Mouse (Mus musculus) mature B cell (primary cell): ENCODE results near the gene Hrh3.

Source experiments
- in situ Hi-C: fragments of 300-500 bp; cut with MboI; formaldehyde crosslinking; loops from 2 replicates; pipeline ENCODE4 v1.14.3; 2019

Hrh3 gene

DNA sequence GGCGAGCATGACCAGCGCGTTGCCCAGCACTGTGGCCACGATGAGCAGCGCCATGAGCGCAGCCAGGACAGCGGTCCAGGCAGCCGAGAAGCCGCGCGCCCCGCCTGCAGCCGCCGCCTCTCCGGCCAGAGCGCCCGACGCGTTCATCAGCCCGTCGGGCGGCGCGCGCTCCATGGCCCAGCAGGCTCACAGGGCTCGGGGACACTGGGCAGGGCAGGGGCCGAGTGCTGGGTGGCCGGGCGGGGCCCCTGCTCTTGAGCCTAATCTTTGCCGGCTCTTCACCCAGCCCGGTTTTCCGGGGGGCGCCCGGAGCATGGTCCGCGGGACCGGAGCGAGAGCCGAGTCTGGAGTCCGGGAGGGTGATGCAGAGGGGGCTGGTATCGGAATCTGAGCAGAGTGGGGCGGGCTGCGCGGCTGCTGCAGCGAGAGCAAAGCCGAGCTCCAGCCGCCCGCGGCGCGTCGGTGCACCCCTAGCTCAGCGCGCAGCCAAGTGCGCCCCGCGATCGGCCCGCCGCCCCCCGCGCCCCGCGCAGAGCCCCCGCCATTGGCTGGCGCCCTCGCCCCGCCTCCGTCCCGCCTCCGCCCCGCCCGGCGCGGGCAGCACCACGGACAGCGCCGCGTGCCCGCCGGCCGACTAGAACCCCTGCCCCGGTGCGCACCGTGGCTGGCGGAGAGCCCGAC, at the start of gene Hrh3:
Gene Hrh3 (minus strand): TSS at position 511 of the 681 bp plus-strand sequence.
- in situ Hi-C loops, result no loop called here

DNA sequence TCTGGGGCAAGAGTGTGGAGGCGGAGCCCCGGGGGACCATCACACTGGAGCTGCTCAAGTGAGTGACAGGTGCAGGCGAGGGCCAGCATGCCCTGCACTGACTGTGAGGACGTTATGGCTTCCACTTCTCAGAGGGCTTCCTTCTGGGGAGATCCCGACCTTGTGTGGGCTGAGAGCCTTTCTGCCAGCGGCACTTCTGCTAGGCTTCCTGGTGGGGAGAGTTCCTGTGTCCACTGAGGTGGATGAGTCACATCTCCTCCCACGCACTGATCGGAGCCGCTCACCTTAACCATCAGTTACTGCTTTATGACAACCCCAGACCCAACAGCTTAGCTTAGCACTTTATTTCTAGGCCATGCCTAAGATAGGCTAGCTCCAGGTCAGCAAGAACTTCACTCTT, 44.3 kb upstream of the Hrh3 start:
- in situ Hi-C loops, result no loop called here

DNA sequence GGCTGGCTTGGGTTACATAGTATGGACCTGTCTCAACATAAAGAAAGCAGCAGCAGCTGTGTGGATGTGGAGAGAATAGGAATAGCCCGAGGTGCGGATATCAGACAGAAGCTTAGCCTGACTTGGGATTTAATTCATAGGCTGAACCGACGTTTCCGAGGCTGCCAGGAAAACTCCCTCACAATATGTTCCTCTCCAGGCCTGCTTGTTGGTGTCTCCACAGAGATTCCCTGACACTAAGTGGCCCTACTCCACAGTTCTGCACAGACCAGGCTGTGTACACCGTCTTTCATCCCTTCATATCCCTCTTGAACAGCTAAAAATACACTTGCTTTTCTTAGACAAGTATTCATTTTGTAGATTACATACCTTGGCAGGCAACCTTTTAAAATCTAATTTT, 43.1 kb upstream of the Hrh3 start:
- in situ Hi-C loops, result no loop called here

DNA sequence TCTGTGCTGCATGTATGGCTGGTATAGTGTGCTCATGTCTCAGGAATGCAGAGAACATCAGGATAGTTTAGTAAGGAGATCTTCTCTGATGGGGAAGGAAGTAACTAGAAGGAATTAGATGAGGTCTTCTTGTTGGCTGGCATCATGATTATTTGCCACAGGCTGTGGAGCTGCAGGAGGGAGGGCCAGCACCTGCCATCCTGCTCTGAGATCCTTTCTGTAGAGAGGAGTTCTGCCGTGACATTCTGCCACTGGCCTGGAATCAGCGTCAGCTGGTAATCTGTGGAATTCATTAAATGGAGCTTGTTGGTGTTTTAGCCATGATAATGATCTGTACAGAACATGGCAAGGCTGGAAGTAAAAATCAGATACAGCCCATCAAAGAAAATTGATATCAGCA, 41.8 kb upstream of the Hrh3 start:
- in situ Hi-C loops, result no loop called here

DNA sequence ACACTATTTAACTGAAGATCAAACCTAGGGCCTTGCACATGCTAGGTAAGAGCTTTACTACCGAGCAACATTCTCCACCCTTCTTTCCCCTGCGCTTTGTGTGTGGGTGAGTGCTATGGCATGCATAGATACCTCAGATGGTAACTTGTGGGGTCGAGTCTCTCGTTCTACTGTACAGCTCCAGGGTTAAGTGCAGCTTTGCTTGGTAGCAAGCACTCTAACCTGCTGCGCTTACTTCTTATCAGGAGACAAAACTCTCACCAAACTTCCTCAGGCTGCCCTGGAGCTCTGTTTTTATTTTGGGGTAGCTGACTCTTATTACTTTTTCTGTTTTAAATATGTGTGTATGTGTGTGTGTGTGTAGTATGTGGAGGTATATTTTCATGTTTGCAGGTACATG, 31.1 kb upstream of the Hrh3 start:
- in situ Hi-C loops, result no loop called here

DNA sequence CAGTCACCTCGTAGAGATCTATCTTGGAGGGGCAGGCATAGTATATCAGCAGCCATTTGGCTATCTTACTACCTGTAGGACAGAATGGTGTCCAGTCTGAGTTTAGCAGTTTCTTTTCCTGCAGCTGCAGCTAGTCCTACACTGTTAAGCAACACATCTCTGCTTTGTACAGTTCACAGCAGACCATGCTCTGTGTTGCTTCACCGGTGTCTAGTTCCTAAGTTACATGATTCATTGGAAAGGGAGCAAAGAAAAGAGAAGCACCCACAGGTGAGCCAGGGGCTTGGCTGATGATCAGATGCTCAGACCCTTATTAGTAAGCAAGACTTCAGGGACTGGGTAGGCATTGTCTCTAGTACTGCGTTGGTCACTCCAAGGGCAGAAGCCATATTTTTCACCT, 29.6 kb upstream of the Hrh3 start:
- in situ Hi-C loops, result no loop called here

DNA sequence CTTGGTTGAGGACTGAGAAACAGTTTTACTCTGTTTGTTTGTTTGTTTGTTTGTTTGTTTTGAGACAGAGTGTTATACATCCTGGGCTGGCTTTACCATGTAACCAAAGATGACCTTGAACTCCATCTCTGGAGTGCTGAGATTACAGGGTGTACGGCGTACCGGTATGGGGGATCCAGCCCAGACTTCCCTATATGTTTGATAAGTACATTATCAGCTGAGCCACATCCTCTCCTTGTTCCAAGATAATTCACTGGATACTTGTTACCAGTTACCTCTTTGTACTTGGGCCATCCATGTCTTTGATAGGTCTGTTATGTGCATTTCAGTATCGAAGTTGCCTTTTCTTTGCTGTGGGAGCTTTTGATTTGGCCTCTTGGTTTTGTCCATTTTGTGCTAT, 28.9 kb upstream of the Hrh3 start:
- in situ Hi-C loops, result no loop called here

DNA sequence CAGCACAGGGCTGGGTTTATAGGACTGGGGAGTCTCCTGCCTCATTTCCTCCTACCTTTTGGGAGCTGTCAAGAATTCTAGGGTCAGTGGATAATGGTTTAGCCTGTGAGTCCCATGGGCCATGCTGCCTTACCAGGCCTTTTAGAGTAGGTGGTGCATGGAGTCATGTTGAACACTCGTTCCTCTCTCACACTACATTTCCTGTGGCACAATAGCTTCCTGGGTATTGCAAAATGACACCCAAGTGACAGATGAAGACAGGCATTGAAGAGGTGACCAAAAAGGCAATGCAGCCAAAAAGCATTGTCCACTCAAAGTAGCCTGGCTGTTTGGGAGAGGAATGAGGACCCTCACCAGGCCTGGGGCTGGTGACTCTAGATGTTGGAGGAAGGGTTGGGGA, 23.4 kb upstream of the Hrh3 start:
- in situ Hi-C loops, result no loop called here

DNA sequence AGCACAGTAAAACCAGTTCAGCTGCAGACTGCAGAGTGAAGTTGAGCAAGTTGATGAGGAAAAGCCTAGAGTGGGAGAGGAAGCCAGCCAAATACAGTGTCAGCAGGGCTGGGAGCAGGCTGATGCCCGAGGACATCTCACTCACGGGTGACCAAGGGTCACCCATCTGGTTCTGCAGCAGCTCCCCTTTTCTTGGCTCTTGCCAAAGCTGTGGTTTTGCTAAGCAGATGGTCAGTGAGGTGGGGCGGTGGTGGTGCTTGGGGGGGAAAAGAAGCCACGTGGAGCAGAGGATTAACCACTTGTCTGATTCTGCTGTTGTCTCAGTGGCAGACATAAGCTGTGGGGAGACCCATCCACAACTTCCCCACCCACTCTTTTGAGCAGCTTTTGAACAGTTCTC, 21.9 kb upstream of the Hrh3 start:
- in situ Hi-C loops, result no loop called here

DNA sequence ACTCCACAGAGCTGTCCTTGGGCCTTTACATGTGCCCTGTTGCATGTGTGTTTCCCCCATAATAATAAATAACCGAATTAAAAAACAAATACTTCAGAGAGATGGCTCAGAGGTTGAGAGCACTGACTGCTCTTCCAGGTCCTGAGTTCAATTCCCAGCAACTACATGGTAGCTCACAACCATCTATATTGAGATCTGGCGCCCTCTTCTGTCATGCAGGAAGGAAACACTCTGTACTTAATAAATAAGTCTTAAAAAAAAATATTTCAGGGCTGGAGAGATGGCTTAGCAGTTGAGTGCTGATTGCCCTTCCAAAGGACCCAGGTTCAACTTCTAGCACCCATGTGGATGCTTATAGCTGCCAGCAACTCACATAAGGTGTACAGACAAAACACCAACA, 19.9 kb upstream of the Hrh3 start:
- in situ Hi-C loops, result no loop called here

DNA sequence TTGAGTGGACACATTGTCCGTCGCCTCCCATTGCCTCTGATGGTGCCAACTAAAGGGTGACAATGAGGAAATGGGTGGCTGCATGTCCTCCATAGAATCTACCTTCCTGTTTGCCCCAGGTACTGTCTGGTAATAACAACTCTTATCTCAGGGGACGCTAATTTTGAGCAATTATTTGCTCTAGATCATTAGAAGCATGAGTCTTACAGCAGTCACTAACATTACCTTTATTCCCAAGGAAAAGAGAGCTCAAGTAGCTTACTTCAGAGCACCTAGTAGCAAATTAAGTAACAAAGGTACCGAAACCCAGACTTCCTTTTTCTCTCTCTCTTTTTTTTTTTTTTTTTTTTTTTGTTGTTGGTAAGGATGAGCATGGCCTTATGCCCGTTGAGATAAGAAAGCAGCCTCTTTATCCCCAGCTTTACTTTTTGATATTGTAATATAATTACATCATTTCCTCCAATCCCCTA, 16.0 kb upstream of the Hrh3 start:
- in situ Hi-C loops, result no loop called here

DNA sequence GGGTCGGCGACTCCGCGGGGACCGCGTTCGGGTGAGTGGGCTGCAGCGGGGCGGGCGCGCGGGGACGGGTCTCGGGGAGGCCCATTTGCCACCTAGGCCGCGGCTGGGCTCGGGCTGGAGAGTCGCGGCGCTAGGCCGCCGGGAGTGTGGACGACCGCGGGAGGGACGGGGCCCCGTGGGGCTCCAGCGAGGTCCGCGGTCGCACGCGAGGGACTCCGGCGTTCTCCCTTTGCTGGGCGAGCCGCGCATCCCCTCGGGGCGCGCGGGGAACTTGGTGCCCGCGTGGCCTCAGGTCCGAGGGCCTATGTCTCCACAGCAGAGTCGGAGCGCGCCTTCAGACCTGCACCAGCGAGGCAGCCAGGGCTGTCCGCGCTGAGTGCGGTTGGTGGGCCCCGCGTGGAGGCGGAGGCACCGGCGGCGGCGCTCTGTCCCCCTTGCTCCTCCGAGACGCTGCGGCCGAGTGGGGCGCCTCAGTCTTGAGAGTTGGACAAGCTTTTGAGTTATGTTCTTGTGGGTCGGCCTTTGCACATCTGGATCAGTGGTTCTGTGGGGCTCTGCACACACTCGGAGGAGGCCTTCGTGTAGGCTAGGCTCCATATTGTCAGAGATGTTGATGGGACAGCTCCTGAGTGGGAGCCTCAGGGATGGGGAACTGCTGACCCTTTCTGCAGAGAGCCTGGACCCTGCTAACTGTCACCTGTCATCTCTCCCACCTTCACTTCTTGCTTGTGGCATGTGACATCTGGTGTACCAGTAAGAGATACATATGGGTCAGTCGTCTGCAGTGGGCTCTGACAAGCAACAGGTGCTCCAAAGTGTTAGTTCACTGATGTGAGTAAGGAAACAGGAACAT, 15.4 kb upstream of the Hrh3 start:
- in situ Hi-C loops, result no loop called here

DNA sequence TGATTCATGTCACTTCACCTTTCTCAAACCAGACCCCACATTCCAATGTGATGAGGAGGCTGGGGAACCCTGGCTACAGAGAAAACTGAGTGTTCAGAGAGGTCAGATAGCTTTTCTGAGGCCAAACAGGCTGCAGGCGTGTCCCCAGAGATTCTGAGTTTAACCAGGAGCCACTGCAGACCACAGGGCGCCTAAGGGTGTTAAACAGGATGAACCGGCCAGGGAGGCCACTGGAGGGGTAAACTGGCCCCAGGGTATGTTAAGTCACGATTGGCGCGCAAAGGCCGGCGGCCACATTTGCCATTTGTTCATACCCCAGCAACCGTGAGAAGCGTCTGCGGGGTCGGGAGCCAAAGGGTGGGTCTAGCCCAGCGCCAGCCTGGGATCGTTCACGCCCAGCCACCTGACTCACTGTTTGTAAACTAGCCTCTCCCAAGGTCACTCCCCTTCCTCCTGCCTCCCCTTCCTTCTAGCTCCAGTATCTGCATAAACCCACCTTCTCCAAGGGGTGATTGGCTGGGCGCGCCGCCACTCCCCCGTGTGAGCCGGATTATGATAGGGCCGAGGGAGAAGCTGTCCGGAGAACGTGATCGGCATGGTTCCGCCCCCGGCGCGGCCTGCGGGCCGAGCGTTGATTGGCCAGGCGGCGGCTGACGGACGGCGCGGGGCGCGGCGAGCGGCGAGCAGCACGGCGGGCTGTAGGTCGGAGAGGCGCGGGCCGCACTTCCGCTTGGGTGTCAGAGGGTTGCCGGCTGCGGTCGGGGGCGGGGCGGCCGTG, 14.6 kb upstream of the Hrh3 start, which contains the start of gene Osbpl2:
Gene Osbpl2 (plus strand): TSS at position 646 of the 778 bp plus-strand sequence.
- in situ Hi-C loops, result no loop called here

DNA sequence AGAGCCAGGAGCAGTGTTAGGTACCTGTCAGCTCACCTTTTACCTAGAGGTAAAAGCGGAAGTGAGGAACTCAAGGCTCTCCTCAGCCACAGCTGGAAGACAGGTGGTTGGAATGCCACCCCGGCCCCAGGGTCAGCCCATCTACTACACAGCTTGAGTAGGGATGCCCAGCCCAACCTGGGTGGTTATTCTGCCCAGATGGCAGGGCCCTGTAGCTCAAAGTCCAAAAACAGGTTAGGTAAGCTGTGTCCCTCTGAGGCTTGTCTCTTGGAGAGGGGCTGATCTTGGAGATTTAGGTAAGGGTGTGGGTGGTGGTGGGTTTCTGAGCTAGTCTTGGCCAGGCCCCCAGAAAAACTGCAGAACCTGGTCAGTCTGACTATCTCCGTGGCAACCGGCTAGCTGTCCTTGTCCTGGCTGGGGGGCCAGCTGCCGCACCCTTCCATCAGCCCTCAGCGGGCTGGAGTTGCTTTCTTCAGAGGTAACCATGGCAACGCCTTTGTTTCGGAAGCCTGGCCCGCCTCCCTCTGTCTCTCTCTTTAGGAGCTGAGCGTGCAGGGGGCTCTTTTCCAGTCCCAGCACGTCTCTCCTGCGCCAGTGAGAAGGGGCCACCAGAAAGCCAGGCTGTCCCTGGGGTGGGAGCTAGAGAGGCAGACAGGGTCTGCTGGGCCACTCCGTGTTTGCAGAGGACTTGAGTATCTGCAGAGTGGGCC, 13.4 kb upstream of the Hrh3 start:
- in situ Hi-C loops, result no loop called here

DNA sequence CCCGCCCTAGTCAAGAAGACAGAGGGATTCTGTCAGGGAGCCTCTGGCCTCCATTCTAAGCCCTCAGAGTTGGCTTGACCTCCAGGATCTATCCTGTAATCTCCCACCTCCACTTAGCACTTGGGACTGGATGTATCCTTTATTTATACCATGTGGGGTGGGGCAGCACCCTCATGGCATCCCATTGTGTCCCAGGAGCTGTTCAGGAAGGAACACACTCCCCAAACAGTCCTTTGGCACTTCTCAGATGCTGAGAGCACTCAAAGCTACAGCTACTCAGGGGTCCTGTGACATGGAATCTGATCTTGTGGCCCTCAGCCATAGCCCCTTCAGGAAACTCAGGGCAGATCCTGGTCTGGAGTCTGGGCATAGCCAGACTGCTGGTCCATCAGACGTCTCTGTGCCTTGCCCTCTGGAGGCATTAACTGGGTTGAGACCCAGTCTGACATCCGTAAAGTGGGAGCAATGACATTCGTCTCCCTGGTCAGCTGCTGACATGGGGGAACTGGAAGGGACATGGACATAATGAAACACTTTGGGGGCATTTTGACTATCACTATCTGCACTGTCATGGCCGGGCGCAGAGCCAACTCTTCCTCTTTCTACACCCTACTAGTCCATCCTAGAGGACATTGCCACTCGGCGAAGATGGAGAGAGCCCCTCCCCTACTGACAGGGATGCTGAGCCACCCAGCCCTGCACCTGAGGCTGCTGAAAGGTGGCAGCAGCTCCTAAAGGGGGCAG, 12.6 kb upstream of the Hrh3 start:
- in situ Hi-C loops, result no loop called here

DNA sequence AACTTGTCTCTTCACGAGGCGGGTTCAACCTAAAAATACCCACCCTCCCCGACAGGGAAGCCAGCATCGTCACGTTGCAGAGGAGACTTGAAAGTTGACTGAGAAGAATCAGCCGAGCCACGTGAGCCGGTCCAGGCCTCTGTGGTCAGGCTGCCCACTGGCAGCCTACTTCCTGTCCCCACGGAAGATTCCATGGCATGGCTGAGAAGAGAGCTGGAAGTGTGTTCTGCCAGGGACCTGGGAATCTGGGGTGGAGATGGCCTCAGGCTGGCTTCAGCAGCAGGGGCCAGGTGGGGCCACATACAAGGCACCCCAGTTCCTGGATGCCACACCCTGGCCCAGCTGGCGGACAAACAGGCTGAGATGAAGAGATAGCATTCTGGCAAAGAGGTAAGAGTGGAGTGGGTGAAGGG, 11.8 kb upstream of the Hrh3 start:
- in situ Hi-C loops, result no loop called here

DNA sequence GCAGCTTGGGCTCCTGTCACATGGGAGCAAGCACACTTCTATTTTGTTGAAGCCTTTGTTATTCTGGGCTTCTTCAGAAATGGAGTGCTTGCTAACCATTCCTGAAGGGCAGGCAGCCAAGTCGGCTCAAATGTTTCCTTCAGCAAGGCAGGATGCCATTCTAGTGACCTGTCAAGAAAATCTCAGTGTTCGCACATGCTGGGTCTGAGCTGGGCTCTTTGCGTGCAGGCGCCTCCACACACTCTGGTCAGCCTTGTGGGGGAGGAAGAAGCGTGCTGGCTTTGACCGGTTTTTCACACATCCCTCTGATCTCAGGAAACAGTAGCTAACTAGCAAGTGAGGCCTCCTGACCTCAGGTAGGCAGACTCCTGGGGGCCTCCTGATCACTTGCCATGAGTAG, 11.0 kb upstream of the Hrh3 start:
- in situ Hi-C loops, result no loop called here

DNA sequence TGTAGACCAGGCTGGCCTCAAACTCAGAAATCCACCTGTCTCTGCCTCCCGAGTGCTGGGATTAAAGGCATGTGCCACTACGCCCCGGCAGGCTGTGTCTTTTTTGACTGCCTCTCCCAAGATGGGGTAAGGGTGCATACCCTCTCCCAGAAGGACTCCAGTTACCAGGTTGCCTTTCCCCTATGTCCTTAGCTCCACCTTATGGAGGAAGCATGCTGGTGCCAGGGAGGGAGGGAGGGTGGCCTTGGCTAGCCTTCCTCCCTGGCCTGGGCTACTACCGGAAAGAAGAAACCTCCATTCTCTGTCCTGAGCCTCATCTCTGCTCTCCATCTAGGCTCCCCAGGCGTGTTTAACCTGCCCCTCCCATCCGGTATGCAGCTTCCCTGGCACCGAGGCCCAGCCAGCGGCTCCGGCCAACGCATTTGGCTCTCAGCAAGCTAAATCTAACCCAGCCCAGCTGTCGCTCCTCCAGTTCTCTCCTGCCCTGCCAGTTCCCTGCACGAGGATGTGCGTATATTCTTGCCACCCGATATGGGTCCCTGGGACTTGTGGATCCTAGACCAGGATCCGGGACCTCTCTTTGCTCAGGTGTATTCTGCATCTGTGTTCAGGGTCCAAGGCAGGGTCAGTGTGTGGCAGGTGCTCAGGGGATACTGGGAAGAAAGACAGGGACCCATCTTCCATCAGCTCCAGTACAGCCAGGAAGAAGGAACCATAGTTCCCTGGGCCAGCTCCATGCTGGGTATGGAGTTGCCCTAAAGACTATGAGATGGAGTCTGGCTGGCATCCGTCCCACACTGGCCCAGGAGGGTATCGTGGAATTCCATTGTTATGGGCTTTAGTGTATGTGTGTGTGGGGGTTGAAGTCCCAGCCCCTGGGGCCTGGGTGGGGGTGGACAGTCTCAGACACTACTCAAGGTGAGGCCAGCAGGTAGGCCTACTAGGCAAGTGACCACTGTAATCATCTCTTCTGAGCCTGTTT, 9.9 kb upstream of the Hrh3 start:
- in situ Hi-C loops, result no loop called here

DNA sequence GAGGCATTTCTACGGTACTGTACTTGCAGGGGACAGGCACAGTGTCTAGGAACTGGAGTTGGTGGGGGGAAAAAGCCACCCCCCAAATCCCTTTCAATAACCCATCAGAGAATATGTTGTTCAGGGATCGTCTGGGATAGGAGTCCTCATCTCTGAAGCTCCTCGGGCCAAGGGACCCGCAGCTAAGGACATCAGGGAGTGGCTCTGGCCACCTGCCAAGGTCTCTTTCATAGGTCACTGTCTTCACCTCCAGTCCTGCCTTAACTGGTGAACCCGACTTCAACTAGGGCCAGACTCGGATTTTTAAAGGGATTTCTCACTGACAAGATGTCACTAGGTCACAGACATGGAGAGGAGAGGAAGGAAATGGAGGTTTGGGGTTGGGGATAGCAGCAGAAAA, 4.0 kb upstream of the Hrh3 start:
- in situ Hi-C loops, result no loop called here

DNA sequence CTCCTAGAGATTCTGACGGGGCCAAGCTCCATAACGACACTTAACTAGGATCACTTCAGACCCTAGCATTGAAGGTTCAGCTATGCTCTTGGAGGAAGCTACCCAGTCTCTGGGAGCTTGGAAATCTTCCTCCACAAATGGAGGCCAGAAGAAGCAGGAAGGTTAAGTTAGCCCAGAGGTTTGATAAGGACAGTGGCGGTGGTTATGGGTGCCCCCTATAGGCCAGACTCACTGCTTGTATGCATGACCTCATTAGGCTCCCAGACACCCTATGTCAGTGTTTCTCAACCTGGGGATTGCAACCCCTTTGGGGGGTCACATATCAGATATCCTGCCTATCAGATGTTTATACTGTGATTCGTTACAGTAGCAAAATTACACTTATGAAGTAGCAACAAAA, 2.8 kb upstream of the Hrh3 start:
- in situ Hi-C loops, result no loop called here
